ENCODE assay signal across 50 mouse cellular contexts in the genomic region with DNA sequence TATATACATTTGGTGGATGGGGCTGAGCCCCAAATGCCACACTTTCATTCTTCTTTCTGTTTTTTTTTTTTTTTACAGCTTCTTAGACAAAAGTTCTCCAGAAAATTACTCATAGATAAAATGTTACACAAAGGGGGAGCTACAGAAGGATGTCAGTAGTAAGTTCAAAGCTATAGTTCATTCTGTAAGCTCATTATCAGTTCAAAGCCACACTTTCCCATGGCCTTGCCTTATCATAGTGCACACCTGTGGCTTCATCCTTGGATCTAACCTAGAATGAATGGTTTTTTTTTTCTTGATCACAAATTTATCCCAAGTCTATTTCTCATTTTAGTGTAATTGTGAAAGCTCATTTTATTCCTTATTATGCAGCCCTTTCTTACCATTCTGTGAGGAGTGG. TPM values are rescaled to one million over a fixed set of nuclear protein-coding genes. Genes with fewer than 3 reads are reported as not detected.
"Had no signal": no experiment of that assay in that cellular context is flagged by ENCODE, and none has a peak within 500 bp of the region (broad histone marks: within the 10 kb centered on the region; RNA-seq: fewer than 3 reads in every experiment).

No protein-coding gene starts in this region.

- H3K36me3 ChIP-seq: heart, embryonic 10.5 days; heart, embryonic 12.5 days; heart, embryonic 13.5 days; heart, embryonic 15.5 days; hindbrain, embryonic 10.5 days; hindbrain, embryonic 12.5 days; hindbrain, embryonic 13.5 days; hindbrain, embryonic 15.5 days; intestine, embryonic 15.5 days; kidney, embryonic 15.5 days had no signal

- H3K4me2 ChIP-seq: heart, embryonic 11.5 days; heart, embryonic 12.5 days; heart, embryonic 13.5 days; heart, embryonic 15.5 days; hindbrain, embryonic 12.5 days; hindbrain, embryonic 13.5 days; hindbrain, embryonic 14.5 days; hindbrain, embryonic 15.5 days; intestine, embryonic 15.5 days; kidney, embryonic 15.5 days had no signal

- ATAC-seq: hindbrain, embryonic 16.5 days; hindbrain, postnatal 0 days; inflammation-experienced regulatory T-cells, adult 6 months; intestine, embryonic 15.5 days; intestine, embryonic 16.5 days; intestine, postnatal 0 days had no signal

- H3K9me3 ChIP-seq: heart, embryonic 10.5 days; heart, embryonic 13.5 days; heart, embryonic 15.5 days; hindbrain, embryonic 10.5 days; hindbrain, embryonic 12.5 days; hindbrain, embryonic 13.5 days; hindbrain, embryonic 15.5 days; intestine, embryonic 15.5 days; kidney, embryonic 15.5 days had no signal

- H3K9ac ChIP-seq: heart, embryonic 12.5 days; heart, embryonic 13.5 days; heart, embryonic 15.5 days; hindbrain, embryonic 12.5 days; hindbrain, embryonic 13.5 days; hindbrain, embryonic 14.5 days; hindbrain, embryonic 15.5 days; intestine, embryonic 15.5 days; kidney, embryonic 15.5 days had no signal

- H3K27me3 ChIP-seq: heart, embryonic 12.5 days; heart, embryonic 13.5 days; heart, embryonic 15.5 days; hindbrain, embryonic 12.5 days; hindbrain, embryonic 13.5 days; hindbrain, embryonic 15.5 days; intestine, embryonic 15.5 days; kidney, embryonic 15.5 days had no signal

- H3K4me3 ChIP-seq: heart, embryonic 10.5 days; heart, embryonic 12.5 days; heart, embryonic 13.5 days; heart, embryonic 15.5 days; hindbrain, embryonic 10.5 days; hindbrain, embryonic 12.5 days; hindbrain, embryonic 13.5 days; hindbrain, embryonic 15.5 days; intestine, embryonic 15.5 days; kidney, embryonic 15.5 days; layer of hippocampus, adult 2 months had no signal

- DNase-seq: heart, postnatal 10 days; heart, postnatal 14 days; heart, postnatal 36 days; heart, postnatal 4 days; kidney, adult 11 months; kidney, adult 18-20 months; kidney, adult 2 months; kidney, adult 8-10 months; kidney, adult 9 months; kidney, postnatal 10 days; kidney, postnatal 14 days; kidney, postnatal 25 days; kidney, postnatal 36 days; kidney, postnatal 4 days; layer of hippocampus, adult 9-11 months; layer of hippocampus, postnatal 36 days had no signal

- H3K4me1 ChIP-seq: heart, embryonic 10.5 days; heart, embryonic 12.5 days; heart, embryonic 13.5 days; heart, embryonic 15.5 days; hindbrain, embryonic 10.5 days; hindbrain, embryonic 12.5 days; hindbrain, embryonic 13.5 days; hindbrain, embryonic 15.5 days; intestine, embryonic 15.5 days; kidney, embryonic 15.5 days had no signal

- H3K27ac ChIP-seq: heart, embryonic 10.5 days; heart, embryonic 13.5 days; heart, embryonic 15.5 days; hindbrain, embryonic 10.5 days; hindbrain, embryonic 12.5 days; hindbrain, embryonic 13.5 days; hindbrain, embryonic 14.5 days; hindbrain, embryonic 15.5 days; hindbrain, postnatal 0 days; intestine, embryonic 15.5 days; kidney, embryonic 15.5 days; kidney, postnatal 0 days; layer of hippocampus, adult 2 months had no signal

RNA-seq across cellular contexts. Expression of a gene that starts 23.6 kb away (rescaled TPM):
- total RNA-seq: heart, postnatal 10 days; heart, postnatal 14 days; heart, postnatal 25 days; heart, postnatal 36 days; heart, postnatal 4 days; hematopoietic stem cell, adult 5-6 weeks had no signal
- polyA plus RNA-seq: heart, embryonic 11.5 days; heart, embryonic 12.5 days; heart, embryonic 14.5 days; heart, embryonic 15.5 days; heart, embryonic 16.5 days; heart, postnatal 0 days; hindbrain, embryonic 11.5 days; inflammation-experienced regulatory T-cells, adult 6 months; kidney, adult 2 months; kidney, embryonic 14.5 days; kidney, embryonic 15.5 days; large intestine, adult 2 months had no signal

RNA-seq across cellular contexts. Expression of a gene that starts 35.5 kb away (rescaled TPM):
- total RNA-seq: heart, postnatal 10 days; heart, postnatal 14 days; heart, postnatal 25 days; heart, postnatal 36 days; heart, postnatal 4 days; hematopoietic stem cell, adult 5-6 weeks; hindbrain, postnatal 0 days; layer of hippocampus, adult 18-20 months; layer of hippocampus, postnatal 10 days; layer of hippocampus, postnatal 14 days; layer of hippocampus, postnatal 25 days; layer of hippocampus, postnatal 36 days; left cerebral cortex, adult 18-20 months had no signal
- polyA plus RNA-seq: heart, embryonic 11.5 days; heart, embryonic 12.5 days; heart, embryonic 13.5 days; heart, embryonic 14.5 days; heart, embryonic 15.5 days; heart, embryonic 16.5 days; heart, postnatal 0 days; hindbrain, embryonic 10.5 days; hindbrain, embryonic 14.5 days; hindbrain, embryonic 15.5 days; hindbrain, embryonic 16.5 days; hindbrain, postnatal 0 days; inflammation-experienced regulatory T-cells, adult 6 months; intestine, embryonic 14.5 days; intestine, embryonic 16.5 days; intestine, postnatal 0 days; kidney, embryonic 14.5 days; kidney, embryonic 16.5 days; kidney, postnatal 0 days had no signal
